Mouse (Mus musculus): ENCODE data around the gene Klhdc7a.

The Klhdc7a gene

GRCm38 (mm10) chr4:139960724-139961315 is 7.0 kb downstream of the Klhdc7a start:
- DNase-seq (ENCODE audit: low read depth in 1 of 2, low spot score in 2 of 2) = no peak

- DNase-seq (ENCODE audit: low read depth in 1 of 2, low spot score in 2 of 2) = no peak
Observed at GRCm38 (mm10) chr4:139960086-139960713, 7.6 kb downstream of the Klhdc7a start.

GRCm38 (mm10) chr4:139959188-139959587 is 8.6 kb downstream of the Klhdc7a start:
- DNase-seq (ENCODE audit: low read depth in 1 of 2, low spot score in 2 of 2) = no peak

GRCm38 (mm10) chr4:139950876-139951485 is 16.8 kb downstream of the Klhdc7a start:
- no peak for DNase-seq (ENCODE audit: low read depth in 1 of 2, low spot score in 2 of 2)

- no peak for DNase-seq (ENCODE audit: low read depth in 1 of 2, low spot score in 2 of 2)
Observed at GRCm38 (mm10) chr4:139950431-139950848, 17.4 kb downstream of the Klhdc7a start.

- no peak for DNase-seq (ENCODE audit: low read depth in 1 of 2, low spot score in 2 of 2)
Observed at GRCm38 (mm10) chr4:139948591-139948990, 19.2 kb downstream of the Klhdc7a start.

- no peak for DNase-seq (ENCODE audit: low read depth in 1 of 2, low spot score in 2 of 2)
Observed at GRCm38 (mm10) chr4:139947341-139947740, 20.5 kb downstream of the Klhdc7a start.

- no peak for DNase-seq (ENCODE audit: low read depth in 1 of 2, low spot score in 2 of 2)
Observed at GRCm38 (mm10) chr4:139941831-139942230, 26.0 kb downstream of the Klhdc7a start.

GRCm38 (mm10) chr4:139935557-139935956 is 32.3 kb downstream of the Klhdc7a start:
- DNase-seq (ENCODE audit: low read depth in 1 of 2, low spot score in 2 of 2) = no peak

- no peak for DNase-seq (ENCODE audit: low read depth in 1 of 2, low spot score in 2 of 2)
Observed at GRCm38 (mm10) chr4:139932970-139933801, 34.6 kb downstream of the Klhdc7a start.

GRCm38 (mm10) chr4:139931790-139932510 is 35.9 kb downstream of the Klhdc7a start:
- no peak for DNase-seq (ENCODE audit: low read depth in 1 of 2, low spot score in 2 of 2)

- no peak for DNase-seq (ENCODE audit: low read depth in 1 of 2, low spot score in 2 of 2)
Observed at GRCm38 (mm10) chr4:139930885-139931284, 36.9 kb downstream of the Klhdc7a start.

GRCm38 (mm10) chr4:139926161-139926561 is 41.7 kb downstream of the Klhdc7a start:
- no peak for DNase-seq (ENCODE audit: low read depth in 1 of 2, low spot score in 2 of 2)

GRCm38 (mm10) chr4:139925275-139926160 is 42.3 kb downstream of the Klhdc7a start:
- no peak for DNase-seq (ENCODE audit: low read depth in 1 of 2, low spot score in 2 of 2)

- DNase-seq (ENCODE audit: low read depth in 1 of 2, low spot score in 2 of 2) = no peak
Observed at GRCm38 (mm10) chr4:139916731-139917130, 51.1 kb downstream of the Klhdc7a start.

All from monocyte, adult 2 months (primary cell).